Mouse (Mus musculus): Measurements from ENCODE around the gene Snrnp40.

- no peak for TF ChIP-seq CTCF (IDR thresholded peaks at IDR 0.05; ENCODE audit: low read depth, low read length)
- no peak for TF ChIP-seq POLR2A (IDR thresholded peaks at IDR 0.05; ENCODE audit: insufficient read depth, low read length)
These were observed 36.3 kb upstream of the Snrnp40 start for GRCm38 (mm10) chr4:130323607-130324006.
